Mouse (Mus musculus) ES-CJ7 (cell line): Measurements from ENCODE around the gene Rabl2.

Source experiments
- DNase-seq: peaks from one replicate; pipeline ENCODE4 v3.0.0; 2011; ENCODE audit warnings: low read depth, low spot score

The Rabl2 gene

DNA sequence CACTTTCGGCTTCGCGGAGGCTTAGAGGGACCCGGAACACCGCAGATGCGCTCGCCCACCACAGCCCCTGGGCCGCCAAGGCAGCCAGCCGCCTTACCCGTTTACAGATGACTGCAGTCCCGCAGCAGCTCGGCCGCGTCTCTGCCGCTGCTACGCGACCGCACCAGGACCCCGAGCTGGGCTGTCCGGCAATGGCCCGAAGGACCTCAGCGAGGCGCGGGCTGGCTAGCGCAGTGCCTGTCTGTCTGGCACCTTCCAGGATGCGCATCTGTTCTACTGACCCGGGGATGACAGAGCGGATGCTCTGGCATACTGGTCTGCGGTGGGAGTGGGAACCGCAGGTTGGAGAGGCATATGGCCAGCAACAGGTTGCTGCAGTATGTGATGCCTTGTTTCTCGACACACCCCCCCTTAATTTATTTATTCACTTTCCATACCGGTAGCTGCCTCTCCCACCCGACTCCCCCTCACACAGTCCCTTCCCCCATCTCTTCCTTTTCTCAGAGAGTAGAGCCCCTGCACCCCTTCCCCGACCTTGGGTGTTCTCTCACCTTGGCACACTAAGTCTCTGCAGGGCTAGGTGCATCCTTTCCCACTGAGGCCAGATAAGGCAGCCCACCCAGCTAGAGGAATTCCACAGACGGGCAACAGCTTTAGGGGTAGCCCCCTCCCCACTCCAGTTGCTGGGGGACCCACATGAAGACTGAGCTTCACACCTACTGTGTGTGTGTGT lies at the start of gene Rabl2:
Rabl2 (minus strand) TSS at position 201 of the 733 bp plus-strand sequence.
- peak; percentile 94 for DNase-seq

DNA sequence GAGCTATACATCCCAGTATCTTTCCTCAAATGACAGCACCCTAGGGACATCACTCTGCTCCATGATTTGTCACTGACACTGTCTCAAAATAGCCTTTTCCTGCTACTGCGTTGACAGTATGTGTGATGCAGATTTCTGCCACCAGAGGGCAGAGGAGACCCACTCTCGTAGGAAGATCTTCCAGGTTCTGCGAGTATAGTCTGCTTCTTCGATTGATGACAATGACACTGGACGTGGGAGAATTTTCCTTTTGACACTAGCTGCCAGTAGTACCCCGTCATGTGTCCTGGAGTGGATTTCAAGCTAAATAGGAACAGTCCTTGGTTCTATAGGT lies 31.9 kb upstream of the Rabl2 start:
- peak; percentile 80 for DNase-seq

DNA sequence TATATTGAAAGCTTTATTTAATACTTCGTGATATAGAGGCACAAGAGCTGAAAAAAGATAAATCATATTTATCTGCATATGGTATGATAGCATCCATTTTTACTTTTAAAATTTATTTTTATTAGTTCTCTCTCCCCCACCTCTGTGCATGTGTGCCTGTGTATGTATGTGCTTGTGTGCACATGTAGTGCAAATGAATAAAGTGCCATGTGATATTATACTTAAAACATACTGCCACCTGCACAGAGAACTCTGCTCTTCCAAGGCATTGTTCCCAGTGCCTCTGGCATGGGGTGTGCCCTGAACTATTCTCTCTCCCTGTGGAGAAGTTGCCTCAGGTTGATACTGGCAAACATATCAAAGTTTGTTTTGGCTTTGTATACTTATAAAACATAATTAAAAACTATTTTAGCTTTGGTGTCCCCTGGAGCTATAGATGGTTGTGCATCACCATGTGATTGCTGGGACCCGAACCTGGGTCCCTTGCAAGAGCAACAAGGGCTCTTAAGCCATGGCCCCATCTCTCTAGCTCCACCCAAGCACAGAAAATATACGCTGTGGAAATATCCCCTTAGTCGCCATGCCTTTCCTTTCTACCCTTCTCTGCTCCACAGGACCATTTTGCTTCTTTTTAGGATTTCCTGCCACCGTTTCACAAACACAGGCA lies 31.4 kb upstream of the Rabl2 start:
- no peak for DNase-seq

DNA sequence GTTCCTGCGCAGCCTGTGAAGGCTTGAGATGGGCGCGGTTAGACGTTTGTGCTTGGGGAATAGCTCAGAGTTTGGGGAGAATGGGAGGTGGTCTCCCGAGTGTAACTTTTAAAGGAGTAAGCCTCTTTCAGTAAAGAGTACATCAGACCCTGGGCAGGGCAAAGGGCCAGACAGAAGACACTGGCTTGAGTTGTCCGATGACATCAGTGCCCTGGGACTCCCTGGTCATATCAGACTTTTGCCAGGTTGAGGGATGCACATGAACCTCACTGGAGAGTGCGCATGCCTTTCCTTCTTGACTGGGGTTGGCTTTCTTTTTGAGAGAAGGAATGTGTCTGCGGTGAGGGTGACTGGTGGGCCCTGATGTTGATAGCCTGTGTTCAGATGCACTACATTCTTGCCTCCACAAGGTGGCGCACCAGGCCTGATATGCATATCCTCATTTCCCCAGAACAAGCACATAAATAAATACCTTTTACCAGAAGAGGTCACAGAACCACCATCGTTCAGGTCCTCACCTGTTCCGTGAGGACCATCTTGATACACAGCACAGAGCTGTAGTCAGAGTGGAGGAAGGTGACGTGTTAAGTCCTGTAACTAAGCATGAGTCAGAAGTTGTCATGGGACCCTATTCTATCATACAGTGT lies 30.7 kb upstream of the Rabl2 start:
- DNase-seq, result peak; percentile 63

DNA sequence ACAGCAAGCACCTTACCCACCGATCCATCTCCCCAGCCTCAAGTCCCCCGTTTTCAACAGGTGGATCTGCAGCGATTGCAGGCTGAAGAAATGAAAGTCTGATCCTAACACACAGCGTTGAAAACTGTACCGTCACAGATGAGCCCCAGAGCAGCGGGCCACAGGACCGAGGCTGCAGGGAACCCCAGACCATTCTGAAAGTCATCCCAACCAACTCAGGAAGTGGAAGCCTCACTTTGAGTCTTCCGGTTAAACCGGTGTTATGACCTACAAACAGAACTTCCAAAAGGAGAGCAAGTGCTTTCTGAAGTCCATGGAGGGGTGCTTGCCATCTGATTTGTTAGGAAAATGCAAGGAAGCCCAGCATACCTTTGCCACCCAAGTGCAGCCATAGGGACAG lies 16.2 kb upstream of the Rabl2 start:
- no peak for DNase-seq

DNA sequence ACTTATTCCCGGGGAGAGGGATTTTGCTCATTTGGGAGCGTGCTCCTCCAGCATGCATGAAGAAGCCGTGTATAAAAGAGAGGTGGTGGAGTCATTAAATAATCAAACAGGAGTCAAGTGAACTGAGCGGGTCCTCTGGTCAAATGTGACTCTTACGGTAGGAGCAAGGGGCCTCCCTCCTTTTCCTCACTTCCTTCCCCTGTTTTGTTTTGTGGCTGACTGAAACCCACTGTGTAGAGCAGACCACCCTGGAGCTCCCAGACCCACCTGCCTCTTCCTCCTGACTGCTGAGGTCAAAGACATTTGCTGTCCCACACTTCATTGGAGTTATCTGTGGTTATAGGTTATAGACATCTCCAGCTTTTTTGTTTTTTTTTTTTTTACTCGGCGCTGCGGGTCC lies 15.8 kb upstream of the Rabl2 start:
- DNase-seq, result no peak

DNA sequence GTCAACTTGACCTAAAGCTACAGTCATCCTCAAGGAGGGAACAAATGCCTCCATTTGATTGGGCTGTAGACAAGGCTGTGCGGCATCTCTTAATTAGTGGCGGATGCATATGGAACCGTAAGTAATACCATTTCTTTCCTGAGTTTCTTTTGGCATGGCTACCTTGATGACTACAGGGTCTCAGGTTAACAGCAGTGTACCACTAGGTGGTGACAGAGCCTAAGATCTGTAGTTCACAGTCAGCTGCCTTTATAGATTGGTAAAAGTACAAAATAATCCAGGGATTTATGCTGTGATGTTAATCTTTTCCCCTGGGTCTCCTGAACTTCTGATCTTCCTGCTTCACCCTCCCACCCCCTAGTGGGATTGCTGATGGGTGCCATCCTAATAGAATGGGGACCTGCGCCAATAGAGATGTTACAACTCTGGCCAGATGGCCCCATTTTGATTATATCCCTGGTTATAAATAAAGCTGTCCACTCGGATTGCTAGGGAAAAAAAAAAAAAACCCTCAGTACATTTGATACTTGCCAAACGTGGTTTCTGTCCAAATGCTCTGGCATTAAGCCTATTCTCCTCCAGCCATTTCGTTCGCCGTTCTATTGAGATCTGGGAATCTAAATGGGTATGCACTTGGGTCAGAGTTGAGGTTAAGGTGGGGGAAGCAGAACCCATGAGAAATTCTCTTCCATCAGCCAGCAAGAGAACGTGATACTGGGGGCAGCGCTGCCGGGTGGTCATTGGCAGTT lies 14.3 kb upstream of the Rabl2 start:
- DNase-seq, result peak; percentile 49

DNA sequence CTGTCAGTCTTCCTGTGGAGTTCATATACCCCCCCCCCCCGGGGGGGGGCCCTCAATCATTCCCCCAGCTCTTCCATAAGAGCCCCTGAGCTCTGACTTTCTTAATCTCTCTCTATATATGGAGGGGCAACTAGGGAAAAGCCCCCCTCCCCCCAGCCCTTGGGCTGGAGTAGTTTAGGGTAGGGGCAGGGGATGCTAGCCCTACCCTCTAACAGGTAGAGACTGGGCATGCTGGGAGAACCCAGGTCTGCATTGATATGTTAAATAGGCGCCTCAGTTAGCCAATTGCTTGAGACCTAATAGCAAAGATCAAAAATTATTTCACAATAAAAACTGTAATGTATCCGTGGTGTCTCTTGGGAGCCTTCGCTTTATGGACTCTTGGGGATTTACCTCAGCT lies 825 bp upstream of the Rabl2 start:
- no peak for DNase-seq

DNA sequence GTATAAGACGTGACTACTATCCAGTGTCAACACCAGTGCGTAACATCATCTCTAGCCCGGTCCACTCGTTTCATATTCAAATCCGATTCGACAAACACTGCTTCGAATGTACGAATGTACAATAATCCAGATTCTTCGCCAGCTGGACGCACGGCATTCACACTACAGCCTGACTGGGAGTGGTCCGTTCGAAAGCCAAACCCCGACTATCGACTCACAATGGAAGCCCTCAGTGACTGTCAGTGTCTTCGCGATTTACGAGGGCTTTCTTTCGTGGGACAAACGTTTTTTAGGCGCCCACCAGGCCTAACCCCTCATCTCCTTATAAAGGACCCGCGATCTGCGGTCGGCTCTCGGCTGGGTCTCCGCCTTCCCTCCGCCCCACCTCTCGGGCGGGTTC lies 406 bp downstream of the Rabl2 start:
- no peak for DNase-seq

DNA sequence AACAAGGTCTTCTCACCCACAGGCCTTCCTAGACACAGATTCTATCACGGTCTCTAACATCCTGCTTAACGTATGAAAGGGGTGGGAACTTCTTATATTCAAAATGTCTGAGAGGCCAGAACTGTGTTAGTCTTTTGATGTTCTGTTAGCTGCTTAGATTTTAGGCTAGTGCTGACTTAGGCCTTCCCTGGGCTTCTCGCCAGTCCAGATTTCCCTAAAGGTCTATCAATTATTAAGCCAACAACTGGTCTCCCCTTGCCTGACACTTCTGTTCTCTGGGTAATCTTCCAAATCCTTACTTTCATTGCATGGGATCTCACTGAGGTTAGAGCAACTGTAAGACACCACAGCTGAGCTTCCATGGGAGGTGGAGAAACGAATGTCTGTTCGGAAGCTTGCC lies 2.6 kb downstream of the Rabl2 start:
- no peak for DNase-seq

DNA sequence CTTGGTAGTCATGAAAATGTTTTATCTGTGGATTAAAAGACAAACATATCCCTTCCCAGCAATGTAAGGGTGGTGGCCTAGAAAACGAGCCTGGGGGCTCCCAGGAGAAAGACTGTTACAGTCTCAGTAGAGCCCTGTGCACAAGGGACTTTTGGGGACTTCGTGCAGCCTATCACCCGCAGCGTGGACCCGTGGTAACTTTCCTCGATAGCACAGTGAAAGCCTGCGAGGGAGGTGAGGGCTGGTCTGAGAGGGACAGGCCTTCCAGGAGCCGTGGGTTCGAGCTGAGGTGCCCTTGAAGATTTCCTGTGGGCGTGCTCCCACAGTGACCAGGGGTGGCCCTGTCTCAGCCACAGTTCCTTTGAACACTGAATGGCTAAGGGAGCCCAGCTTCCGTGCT lies 6.1 kb downstream of the Rabl2 start:
- DNase-seq, result no peak

DNA sequence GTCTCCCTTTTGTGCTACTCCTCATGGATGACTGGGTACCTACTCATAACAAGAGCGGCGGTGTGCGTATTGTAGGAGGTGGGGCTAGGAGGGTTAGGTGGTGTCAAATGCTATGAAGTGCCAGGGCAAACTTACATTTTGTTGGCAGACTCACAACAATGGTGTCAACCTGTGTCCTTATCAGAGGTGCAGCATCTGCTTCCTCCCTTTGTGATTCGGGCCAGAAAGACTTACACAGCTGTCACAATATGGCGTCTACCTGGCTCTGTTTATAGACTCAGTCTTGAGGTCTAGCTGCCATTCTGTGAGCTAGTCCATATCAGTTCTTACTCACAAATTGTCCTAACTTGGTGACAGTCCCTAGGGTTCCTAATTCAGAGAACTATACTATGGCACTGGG lies 6.6 kb downstream of the Rabl2 start:
- DNase-seq, result no peak

DNA sequence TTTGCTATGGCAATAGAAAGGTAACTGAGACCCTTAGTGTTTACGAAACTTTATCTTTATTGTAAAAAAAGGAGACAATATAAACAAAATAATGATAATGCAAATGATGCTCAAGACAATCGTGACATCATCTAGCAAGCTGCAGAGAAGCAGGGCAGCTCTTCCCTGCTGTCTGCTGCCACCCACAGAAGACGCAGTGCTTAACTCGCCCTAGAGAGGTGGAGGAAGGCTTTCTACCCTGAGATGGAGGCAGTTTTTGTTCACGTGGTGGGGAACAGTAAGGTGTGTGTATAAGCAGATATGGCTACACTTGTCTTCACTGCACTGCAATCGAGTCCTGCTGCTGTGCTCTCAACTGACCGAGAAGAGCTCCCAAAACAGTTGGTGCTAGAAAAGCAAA lies 9.2 kb downstream of the Rabl2 start:
- DNase-seq, result no peak

DNA sequence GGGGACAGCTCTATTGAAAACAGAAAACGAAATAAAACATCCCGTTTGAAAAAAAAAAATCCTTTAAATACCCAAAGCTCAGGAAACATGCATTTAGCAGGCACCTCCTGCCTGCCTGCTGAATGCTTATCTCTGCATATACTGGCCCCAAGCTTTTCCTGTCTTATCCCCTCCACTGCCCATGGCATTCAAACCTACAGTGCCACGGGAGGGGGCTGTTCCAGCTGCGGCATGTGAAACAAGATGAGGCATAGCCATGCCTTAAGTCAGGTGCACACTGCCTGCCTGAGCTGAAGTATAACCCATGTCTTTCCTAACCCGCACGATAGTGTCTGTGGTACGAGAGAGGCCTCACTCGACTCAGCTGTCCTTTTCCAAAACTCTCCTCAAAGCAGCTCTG lies 19.6 kb downstream of the Rabl2 start:
- DNase-seq, result no peak

DNA sequence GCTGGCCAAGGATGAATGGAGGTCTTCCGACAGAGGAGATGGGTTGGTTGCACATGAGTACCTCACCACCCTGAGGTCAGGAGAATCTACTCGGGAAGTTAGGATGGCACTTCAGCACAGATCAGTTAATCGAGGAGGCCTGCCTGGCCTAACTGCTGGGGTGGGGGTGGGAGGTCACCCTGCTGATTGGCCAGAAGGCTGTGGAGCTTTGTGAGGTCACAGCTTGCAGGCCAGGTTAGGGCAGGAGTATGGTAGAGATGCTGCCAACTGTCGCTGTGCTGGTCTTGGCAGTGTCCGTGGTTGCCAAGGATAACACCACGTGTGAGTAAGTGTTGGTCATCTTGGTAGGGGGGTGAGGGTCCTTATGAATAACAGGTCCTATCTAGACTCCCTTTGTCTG lies 23.6 kb downstream of the Rabl2 start, which contains the start of gene Acr:
Acr (plus strand) TSS at position 213 of the 400 bp plus-strand sequence.
- no peak for DNase-seq

DNA sequence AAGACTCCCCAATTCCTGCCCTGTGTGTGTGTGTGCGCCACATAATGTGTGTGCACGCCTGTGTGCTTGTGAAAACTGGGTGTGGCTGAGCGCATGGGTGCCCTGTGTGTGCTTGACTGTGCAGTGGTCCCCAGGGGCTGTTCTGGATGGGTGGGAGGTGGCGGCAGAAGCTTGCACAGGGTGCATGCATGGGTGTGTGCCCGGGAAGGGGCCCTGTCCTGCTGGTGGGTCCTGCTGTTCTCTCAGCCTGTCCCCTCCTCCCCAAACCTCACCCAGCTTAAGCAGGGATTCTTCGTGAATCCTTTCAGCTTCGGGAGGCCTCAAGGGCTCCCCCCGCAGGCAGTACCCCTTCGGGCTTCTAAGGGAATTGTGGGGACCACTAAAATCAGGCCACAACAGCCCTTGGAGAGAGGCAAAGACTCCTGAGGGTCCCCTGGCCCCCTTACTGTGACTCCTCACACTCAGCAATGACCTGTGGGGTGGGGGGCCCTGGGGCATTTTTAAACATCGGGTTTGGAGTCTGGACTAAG lies 32.5 kb downstream of the Rabl2 start:
- peak; percentile 55 for DNase-seq

DNA sequence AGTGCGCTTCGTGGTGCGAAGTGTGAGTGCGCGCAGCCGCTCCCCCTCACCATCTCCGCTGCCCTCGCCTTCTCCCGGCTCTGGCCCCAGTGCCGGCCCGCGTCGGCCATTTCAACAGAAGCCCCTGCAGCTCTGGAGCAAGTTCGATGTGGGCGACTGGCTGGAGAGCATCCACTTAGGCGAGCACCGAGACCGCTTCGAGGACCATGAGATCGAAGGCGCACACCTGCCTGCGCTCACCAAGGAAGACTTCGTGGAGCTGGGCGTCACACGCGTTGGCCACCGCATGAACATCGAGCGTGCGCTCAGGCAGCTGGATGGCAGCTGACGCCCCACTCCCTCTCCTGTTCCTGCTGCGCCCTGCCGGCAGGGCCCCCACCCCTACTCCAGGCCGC lies 33.7 kb downstream of the Rabl2 start:
- peak; percentile 45 for DNase-seq

DNA sequence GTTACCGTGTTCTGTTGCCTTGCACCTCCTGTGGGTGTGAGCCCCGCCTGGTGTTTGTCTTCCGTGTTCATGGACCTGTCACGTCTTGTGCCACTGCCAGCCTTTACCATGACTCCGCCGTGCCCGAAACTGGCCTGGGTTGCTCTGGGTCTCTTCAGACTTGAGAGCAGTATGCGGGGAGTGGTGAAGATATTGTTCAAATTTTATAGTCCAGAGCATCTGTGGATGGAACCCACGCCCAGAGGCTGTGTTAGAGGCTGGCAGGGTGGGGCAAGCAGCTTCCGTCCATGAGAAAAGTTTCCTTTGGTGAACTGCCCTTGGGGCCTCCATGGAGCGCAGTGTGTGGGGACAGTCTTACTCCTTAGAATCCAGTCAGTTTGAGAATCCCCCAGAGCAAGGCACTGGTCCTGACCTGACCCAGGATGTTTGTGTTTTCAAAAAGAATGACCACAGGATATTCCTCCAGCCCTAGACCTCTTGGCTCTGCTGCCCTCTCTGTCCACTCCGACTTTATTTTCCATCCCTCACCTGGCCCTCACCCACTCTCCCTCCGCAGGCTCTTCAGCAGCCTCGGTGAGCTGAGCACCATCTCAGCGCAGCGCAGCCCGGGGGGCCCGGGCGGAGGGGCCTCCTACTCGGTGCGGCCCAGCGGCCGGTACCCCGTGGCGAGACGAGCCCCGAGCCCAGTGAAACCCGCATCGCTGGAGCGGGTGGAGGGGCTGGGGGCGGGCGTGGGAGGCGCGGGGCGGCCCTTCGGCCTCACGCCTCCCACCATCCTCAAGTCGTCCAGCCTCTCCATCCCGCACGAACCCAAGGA lies 34.3 kb downstream of the Rabl2 start:
- DNase-seq, result no peak

DNA sequence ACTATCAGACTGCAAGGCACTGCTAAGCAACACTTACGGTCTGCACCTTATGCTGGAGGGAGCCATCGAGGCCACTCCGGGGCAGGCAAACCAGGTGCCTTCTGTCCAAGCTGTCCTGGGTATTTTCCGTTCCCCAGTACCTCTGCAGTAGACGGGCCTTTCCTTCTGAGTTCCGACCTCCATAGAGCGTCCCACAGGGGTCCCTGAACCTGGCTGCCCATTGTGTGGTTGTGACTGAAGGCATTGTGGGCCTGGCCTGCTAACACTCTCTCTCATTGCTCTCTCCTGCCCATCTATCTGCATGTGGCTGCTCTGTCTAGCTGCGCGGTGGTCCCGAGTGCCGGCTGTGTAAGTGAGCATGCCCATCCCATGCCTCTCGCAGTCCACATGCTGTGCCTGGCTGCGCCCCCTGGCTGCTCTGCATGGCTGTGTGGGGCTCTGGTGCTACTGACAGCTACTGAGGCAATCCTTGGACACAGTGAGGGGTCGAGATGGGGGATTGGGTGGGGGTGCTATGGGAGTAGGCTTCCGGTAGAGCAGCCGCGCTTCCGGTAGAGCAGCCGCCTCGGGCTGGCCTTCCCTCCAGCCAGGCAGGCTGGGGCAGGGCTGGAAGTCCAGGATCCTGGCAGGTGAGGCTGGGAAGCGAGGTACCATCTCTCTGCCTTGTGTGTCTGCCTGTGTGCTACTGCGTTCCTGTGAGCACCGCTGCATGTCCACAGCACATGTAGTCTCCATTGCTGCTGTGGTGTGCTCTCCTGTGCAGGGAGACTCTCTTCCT lies 35.1 kb downstream of the Rabl2 start:
- DNase-seq, result peak; percentile 85

DNA sequence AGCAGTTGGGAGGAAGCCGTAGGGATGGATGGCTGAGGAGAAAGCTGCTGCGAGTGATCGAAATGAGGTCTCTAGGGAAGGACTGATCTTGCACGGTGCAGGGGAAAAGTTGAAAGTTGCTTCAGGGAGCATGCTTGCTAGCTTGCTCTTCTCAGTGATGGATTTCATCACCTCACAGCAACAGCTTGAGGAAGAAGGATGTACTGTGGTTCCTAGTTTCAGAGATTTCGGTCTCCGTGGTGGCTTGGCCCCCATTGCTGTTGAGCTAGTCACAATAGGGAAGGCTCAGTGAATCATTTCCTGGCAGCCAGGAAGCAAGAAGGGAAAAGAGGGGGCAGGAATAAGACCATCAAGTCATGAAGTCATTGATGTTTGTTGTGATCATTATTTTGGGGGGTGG lies 36.1 kb downstream of the Rabl2 start:
- DNase-seq, result no peak
